Mouse (Mus musculus) left cerebral cortex, postnatal 36 days (tissue): ENCODE measurements around the gene Nme9. TPM values are rescaled to one million over a fixed set of nuclear protein-coding genes. Genes with fewer than 3 reads are reported as not detected.

Experiments
- DNase-seq, 2 experiments: peaks; one replicate each; pipeline ENCODE4 v3.0.0; 2021 to 2022; ENCODE audit warnings: low spot score in 2 of 2, mixed read lengths in 1 of 2
- intact Hi-C: fragments of 180-260 bp; cut with DNase I; formaldehyde crosslinking; loops from one replicate; pipeline ENCODE4 v1.15.1; 2025
- total RNA-seq, 2 experiments: library from RNA; stranded (reverse); gene quantifications; 2 replicates each; pipeline ENCODE4 v1.2.3; 2021

Gene Nme9
- total RNA-seq, 2 experiments from 2014 or later: not detected

DNA sequence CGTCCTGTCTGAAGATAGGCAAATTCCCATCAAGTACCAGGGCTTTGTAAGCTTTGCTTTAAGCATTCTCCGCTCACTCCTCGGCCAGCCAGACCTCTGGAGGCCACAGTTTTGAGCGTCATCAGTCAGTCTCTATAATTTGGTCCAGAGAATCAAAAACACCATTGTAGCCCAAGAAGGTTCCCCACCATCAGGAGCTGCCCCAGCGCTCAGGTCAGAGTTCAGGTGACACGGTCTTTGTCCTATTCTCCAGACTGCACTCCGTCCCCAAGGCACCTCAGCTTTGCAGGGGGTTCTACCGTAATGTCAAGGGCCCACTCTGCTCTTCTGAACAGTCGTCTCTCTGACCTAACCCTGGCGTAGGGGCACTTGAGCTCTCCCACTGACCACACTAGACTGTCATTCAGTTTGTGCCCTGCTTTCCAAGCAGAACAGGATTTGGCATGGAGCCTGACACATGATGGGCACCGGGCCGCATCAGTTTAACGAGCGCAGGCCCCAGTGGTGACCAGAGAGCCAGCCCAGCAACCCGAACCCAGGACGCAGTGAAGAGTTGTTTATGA, 15.6 kb upstream of the Nme9 start:
- DNase-seq: peak in 1 of 2 experiments; percentile 56

DNA sequence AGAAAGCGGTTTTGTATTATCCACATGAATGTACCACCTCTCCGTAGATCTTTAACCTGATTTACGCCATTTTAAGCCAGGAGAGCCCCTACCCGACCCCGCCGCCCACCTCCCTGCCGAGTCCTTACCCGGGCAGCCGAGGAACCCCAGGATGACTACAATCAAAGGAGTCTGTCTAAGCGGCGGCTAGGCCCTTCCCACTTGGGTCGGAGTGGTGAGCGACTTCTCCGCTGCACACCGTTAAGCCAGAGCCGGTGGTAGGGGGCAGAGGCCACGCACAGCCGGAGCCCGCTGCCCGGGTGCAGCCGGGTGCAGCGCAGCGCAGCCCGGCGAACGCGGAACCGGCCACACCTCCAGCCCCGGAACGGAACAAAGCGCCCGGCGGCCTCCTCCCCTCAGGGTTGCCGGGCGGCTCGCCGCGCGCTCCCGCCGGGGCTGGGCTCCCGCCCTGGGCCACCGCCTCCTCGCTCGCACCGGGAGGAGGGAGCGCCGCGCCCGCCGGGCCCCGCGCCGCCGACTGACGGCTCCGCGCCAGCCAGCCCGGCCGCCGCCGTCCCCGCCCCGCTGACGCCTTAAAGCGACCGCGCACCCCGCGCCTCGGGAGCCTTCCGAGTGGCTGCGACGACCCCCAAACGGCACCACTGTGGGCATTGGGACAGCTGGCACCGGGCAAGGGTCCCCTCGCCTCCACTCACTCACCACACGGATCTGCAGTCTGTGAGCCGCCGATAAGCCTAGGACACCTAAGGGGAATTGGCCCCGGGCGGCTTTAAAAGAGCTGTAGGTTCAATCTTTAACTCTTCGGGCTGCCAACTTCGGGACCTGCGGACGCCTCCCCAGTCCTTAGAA, 14.9 kb upstream of the Nme9 start:
- intact Hi-C loops: loop anchor here (5.0 kb wide), 1 partner anchor 49 kb away; no protein-coding TSS in a partner anchor
- DNase-seq: peak; percentile 86 to 91

More for the DNA sequence above, 15.6 kb upstream of the Nme9 start:
- intact Hi-C loops: loop anchor here (5.0 kb wide), 1 partner anchor 48 kb away; no protein-coding TSS in a partner anchor

DNA sequence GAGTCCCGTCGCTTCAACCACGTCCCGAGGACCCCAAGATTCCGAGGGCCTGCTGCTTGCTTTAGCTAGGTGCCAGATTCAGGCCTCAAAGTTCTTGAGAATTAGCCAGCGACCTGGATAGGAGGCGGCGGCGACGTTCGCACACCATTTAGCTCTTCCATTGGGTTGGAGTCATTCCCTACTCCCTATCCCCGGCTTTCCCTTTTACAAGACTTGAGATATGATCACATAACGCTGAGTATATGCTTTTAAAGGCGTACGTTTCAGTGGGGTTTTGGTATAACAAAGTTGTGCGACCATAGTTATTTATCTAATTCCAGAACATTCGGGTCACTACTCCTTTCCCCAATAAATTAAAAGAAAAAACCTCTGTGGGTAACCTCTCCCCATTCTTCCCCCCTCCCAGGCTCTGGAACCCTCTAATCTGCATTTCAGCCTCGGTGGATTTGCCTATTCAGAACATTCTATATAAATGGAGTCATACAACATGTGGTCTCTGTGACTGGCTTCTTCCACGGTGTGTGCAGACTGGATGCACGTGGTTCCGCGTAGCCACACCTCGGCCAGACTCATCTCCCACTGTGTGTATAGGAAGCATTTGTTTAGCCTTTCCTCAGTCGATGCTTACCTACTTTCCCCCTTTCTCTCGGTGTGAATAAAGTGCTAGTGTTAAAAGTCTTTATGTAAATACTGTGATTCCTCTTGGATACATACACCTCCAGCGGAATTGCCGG, 14.1 kb upstream of the Nme9 start, which contains the start of gene Mras:
Gene Mras (minus strand): TSS at position 351 of the 734 bp plus-strand sequence.
- intact Hi-C loops: loop anchor here (5.0 kb wide), 1 partner anchor 50 kb away; no protein-coding TSS in a partner anchor
- no peak for DNase-seq

DNA sequence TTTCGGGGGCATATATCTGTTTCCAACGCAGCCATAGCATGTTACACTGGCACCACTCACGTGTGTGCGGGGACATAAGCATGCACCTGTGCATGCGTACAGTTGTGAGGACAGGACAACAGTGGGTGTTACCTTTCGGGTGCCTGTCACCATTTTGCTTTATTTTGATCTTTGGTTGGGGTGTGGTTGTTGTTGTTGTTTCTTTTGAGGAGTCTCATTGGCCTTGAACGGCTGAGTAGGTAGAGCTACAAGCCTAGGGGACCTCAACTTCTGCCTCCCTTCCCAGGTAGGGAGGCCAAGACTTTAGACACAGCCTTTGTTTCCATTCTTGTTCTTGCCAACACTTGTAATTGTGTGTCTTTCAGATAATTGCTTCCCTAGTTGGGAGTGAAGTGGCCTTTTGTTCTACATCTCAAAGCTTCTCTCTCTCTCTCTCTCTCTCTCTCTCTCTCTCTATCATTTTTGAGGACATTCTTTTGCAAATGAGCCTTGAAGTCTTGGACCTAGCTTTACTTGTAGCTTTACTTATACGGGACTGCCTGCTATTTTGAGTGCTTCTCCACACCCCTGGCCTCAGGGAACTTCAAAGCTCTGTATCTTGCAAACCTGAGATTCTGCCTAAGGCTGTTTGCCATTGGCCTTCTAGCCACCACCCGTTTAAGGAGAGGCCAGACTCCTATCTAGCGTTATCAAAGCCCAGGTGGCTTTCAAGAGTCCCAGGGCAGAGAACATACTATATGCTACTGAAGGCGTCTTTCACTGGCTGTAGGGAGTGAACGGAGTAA, 13.3 kb upstream of the Nme9 start:
- intact Hi-C loops: loop anchor here (5.0 kb wide), 1 partner anchor 51 kb away; no protein-coding TSS in a partner anchor
- DNase-seq: no peak

DNA sequence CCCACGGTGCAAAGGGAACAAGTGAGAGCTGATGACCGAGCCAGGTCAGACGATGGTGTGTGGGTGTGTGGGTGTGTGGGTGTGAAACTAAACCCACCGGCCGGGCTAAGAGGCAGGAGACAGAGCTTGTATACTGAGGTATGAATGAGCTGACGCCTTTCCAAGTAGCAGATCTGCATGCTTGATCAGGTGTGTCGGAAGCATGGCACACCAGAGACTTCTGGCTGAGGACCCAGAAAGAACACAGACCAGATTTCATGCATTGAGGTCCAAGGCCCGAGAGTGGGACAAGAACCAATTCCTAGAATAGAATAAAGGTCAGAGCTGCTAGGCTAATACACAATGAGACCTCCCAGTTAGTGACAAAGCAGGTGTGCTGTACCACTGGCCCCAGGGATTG, 12.2 kb upstream of the Nme9 start:
- no peak for DNase-seq
- intact Hi-C loops: loop anchor here (5.0 kb wide), 1 partner anchor 52 kb away; no protein-coding TSS in a partner anchor

DNA sequence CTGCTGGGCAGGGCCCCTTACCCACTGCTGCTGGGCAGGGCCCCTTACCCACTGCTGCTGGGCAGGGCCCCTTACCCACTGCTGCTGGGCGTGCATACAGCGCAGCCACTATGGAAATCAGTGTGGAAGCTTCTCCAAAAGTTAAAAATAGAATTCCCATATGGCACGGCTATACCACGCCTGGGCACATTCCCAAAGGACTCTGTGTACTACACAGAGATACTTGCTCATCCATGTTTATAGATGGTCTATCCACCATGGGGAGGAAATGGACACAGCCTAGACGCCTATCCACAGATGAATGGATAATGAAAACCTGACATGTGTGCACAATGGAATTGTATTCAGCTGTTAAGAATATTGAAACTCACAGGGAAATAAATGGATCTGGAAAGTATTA, 10.3 kb upstream of the Nme9 start:
- intact Hi-C loops: no loop called here
- DNase-seq: peak; percentile 78 to 79

DNA sequence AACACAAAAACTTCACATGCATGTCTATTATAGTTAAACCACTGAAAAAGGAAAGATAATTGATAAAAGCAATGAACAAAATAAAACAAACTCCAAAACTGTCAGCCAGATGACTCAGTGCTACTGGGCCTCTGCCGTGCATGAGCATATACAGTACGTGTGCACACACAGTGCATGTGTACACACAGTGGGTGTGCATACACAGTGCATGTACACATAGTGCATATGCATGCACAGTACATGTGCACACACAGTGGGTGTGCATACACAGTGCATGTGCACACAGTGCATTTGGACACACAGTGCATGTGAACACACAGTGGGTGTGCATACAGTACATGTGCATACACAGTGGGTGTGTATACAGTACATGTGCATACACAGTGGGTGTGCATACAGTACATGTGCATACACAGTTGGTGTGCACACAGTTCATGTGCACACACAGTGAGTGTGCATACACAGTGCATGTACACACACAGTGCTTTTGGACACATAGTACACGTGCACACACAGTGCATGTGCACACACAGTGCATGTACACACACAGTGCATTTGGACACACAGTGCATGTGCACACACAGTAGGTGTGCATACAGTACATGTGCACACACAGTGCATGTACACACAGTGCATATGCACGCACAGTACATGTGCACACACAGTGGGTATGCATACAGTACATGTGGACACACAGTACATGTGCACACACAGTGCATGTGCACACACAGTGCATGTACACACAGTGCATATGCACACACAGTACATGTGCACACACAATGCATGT, 9.4 kb upstream of the Nme9 start:
- intact Hi-C loops: no loop called here
- DNase-seq: no peak

DNA sequence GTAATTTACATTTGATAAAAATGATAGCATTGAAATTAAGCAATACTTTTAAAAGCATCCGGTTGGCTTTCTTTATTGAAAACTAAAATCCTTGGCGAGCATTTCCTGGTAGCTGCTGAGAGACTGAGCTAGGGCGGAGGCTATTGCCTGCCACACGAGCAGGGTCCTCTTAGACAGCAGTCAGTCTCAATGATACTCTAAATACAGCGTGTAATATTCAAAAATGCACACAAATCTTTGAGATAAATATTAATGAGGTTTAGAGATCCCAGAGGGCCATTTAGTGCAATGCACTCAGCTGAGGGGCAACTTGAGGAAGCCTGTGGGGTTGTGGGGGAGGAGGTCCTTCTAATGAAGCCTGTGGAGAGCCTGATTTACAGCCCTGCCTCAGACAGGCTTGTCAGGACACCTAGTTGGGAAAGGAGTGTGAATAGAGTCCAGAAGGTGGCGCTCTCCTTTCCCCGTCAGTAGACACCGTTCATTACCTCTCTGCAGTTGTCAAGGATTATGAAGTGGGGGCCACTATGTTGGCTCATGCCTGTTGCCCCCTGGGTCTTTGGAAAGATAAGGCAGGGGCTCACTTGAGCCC, 6.6 kb upstream of the Nme9 start:
- no peak for DNase-seq
- intact Hi-C loops: loop anchor here (5.0 kb wide), 2 partner anchors 202 to 382 kb away; partner anchors contain the start of gene Cep70

DNA sequence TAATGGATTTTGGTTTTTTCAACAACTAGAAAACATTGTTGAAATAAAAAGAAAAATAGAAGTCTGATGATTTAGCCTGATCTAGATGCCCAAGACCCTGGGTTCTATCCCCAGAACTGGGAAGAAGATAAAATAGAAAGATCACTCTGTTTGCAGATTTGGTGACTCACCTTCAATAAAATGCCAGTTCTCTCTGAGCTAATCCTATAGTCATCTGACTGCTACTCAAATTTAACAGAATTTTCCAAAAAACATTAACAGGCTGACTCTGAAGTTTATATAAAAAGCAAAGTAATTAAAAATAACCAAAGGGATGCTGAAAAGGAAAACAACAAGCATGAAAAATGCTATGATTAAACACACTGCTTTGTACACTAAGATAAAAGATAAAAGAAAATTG, 5.0 kb upstream of the Nme9 start:
- no peak for DNase-seq
- intact Hi-C loops: loop anchor here (5.0 kb wide), 2 partner anchors 204 to 384 kb away; partner anchors contain the start of gene Cep70

DNA sequence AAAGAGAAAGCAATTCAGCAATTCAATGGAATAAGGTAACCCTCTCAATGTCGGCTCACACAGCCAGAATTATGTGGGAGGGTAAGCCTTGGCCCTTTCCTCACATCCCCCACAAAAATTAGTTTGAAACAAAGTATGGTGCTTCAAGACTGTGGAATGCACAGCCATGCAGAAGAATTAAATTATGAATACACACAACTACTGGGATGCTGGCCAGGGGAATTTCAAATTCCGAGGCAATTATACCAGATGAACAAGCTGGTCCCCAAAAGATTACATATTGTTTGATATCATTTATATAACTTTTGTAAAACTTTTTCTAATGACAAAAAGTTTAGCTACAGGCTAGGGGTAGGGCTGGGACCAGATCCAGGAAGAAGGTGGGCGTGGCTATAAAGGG, 4.0 kb upstream of the Nme9 start:
- intact Hi-C loops: loop anchor here (5.0 kb wide), 2 partner anchors 205 to 385 kb away; partner anchors contain the start of gene Cep70
- DNase-seq: no peak

DNA sequence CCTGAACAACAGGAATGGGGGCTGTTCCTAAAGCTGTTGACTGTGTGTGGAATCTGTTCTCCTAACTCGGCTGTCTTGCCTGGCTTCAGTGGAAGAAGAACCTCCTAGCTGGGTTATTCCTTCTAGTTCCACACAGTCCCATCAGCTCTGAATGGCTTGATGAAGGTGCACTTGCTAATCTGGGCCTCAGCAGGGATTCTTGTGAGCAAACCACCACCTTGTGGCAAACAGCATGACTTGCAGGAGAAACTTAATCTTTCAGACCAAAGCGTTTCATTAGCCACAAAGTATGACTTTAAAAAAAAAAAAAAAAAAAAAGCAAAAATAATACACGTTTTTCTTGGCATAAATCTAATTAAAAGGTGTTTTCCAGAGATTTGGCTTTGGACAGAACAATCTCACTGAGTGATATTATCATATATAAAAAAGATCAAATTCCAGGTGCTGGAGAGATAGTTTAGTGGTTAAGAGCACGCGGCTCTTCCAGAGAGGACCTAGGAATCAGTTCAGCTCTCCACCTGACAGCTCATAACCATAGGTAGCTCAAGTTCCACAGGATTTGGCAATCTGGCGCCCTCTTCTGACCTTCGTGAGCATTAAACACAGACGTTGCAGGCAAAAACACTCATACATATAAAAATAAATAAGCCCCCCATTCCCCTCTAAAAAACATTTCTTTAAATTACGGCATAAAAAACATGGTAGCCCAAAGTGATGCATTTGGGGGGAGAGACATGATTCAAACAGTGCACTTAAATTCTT, 1.2 kb upstream of the Nme9 start:
- no peak for DNase-seq
- intact Hi-C loops: loop anchor here (5.0 kb wide), 2 partner anchors 208 to 388 kb away; partner anchors contain the start of gene Cep70

DNA sequence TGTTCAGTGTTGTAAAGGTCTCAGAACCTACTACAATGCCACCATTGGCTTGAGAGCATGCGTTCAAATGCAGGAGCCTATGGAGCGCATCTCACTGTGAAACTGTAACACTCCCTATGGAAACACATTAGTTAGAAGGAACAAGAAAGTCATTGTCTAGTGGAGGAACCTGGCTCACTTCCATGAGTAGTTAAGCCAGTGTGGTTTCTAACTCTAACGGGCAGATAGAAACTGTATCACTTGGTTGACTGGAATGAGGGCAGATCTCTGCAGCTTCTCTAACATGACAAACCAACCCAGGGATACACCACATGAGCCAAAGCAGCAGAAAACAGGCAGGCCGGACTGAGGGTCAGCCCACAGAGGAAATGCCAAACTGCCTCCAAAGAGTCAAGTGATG, 2.9 kb downstream of the Nme9 start:
- intact Hi-C loops: no loop called here
- no peak for DNase-seq

DNA sequence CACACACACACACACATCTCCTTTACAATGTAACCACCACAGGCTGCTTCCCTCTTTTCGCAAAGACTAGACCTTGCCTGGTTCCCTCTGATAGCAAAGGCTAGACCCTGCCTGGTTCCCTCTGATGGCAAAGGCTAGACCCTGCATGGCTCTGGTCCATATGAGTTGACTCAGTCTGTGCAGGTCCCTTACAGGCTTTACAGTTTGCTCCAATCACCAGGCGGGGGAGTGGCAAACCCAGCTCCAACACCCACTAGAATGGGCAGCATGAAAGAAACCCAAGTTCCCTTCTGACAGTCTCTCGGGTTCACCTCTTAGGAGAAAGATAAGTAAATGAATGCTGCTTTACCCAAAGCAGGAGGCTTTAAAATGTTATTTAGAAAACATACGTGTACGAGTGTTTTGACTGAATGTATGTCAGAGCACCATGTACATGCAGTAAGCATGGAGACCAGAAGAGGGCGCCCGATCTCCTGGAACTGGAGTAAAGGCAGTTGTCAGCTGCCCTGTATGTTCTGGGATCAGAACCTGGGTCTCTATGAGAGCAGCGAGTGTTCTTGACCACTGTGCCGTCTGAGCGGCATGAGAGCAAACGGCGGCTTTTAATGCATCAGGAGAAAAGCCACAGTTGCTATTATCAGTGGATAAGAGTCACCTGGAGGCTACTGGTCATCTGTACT, 7.4 kb downstream of the Nme9 start:
- no peak for DNase-seq
- intact Hi-C loops: no loop called here

DNA sequence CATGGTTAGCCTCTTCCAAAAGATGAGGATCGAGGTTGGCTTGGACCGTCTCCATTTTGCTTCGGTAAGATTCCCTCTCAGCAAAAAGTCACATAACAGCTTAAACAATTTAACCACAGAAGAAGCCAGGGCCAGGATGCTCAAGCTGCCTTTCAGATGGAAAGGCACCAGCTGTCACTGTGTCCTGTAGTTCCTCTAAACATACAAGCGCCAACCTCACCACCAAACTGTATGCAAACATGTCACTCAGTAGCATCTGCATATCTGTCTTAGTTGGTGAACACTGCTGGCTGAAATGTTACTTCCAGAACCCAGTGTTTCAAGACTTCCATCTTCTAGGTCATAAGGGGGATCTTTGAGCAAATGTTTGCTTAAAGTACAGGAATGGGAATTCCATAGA, 8.5 kb downstream of the Nme9 start:
- DNase-seq: no peak
- intact Hi-C loops: no loop called here

DNA sequence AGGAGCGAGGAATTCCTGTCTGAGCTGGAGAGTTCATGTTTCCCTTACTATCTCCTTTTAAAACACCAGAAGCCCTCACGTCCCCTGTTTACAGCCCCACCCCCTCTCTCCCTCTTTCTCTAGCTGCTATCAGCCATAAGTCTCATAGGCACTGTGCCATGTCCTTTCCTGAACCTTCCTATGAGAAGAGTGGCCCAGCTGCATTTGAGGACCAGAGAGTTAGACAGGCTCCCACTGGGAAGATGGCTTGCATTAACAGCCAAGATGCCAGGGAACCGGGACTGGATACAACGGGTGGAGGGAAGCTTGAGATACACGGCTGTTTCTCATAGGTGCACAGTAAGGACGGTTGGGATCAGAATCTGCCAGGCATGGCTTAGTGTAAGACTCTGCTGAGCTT, 13.6 kb downstream of the Nme9 start:
- no peak for DNase-seq
- intact Hi-C loops: no loop called here

DNA sequence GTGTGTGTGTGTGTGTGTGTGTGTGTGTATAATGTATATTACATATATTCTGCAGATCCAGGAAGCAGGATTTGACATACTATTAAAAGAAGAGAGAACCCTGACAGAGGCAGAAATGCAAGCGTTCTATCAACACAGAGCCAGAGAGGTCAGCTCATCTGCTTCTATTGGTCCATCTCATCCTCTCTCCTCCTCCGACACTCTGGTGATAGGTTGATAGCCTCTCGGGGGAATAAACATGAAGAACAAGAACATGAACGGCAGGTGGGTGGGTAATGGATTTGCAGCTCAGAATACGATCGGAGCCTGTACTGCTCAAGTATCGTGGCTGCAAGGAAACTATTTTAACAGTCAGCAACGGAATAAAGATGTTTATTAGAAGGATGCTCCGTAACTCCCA, 17.3 kb downstream of the Nme9 start:
- no peak for DNase-seq
- intact Hi-C loops: no loop called here
